Mouse (Mus musculus): ENCODE measurements around the gene Med28. TPM values are rescaled to one million over a fixed set of nuclear protein-coding genes. Genes with fewer than 3 reads are reported as not detected.

The Med28 gene
- polyA plus RNA-seq, 1 experiment from 2014 or later, result 292 TPM

GRCm38 (mm10) chr5:45564054-45564453, 44.0 kb downstream of the Med28 start:
- ATAC-seq (ENCODE audit: low FRiP score), result no peak
- no peaks in the 10 kb centered on the region; the same call in 1 of the 2 replicates for H3K9me3 ChIP-seq (ENCODE audit: control insufficient read depth, low read length)
- no peaks in the 10 kb centered on the region for H3K4me1 ChIP-seq (replicated peaks; ENCODE audit: control insufficient read depth, insufficient read depth, low read length)
- no peaks in the 10 kb centered on the region for H3K36me3 ChIP-seq (ENCODE audit: control insufficient read depth, insufficient read depth, low read length)
- WGBS, result 64% methylated on average over 6 of the region's 6 CpGs
- no peaks in the 10 kb centered on the region for H3K27me3 ChIP-seq (ENCODE audit: control insufficient read depth, insufficient read depth, low read length)
- H3K9ac ChIP-seq (ENCODE audit: low read depth, low read length), result no peak overlapping the region
- H3K4me3 ChIP-seq (ENCODE audit: low read depth, low read length), result no peak overlapping the region
- H3K4me2 ChIP-seq (replicated peaks; ENCODE audit: low read depth, low read length), result no peak overlapping the region
- no peak overlapping the region for H3K27ac ChIP-seq (ENCODE audit: low read depth, low read length)
- DNase-seq (ENCODE audit: low spot score), result no peak

GRCm38 (mm10) chr5:45565829-45566228, 45.8 kb downstream of the Med28 start:
- Histone ChIP-seq H3K36me3 (ENCODE audit: control insufficient read depth, insufficient read depth, low read length) (no peaks in the 10 kb centered on the region), H3K27ac (ENCODE audit: low read depth, low read length) (no peak overlapping the region), H3K27me3 (ENCODE audit: control insufficient read depth, insufficient read depth, low read length) (no peaks in the 10 kb centered on the region), H3K4me3 (ENCODE audit: low read depth, low read length) (no peak overlapping the region), H3K9me3 (ENCODE audit: control insufficient read depth, low read length) (no peaks in the 10 kb centered on the region; the same call in 1 of the 2 replicates), H3K4me2 (replicated peaks; ENCODE audit: low read depth, low read length) (no peak overlapping the region), H3K9ac (ENCODE audit: low read depth, low read length) (no peak overlapping the region), H3K4me1 (replicated peaks; ENCODE audit: control insufficient read depth, insufficient read depth, low read length) (no peaks in the 10 kb centered on the region)
- no peak for DNase-seq (ENCODE audit: low spot score)
- ATAC-seq (ENCODE audit: low FRiP score), result no peak
- WGBS, result 85% methylated on average over 1 of the region's 1 CpGs

DNA sequence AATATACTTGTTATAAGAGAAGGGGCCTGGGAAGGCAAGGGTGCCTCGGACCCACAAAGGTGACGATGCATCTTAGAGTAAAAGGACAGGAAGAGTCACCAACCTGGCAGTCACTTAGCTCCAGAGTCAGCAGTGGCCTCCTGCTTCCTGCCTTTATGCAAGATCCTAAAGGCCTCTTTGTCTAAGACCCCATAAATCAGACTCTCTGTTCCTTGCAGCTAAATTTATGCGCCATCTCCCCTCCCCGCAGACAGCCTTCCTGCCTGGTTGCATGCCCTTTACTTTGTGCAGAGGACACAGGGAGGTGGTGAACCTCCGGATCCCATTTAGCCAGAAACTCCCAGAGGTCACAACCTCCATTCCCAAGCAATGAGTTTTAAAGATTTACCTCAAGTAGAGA, 52.8 kb downstream of the Med28 start:
- no peak overlapping the region for H3K9ac ChIP-seq (ENCODE audit: low read depth, low read length)
- no peak overlapping the region for H3K4me3 ChIP-seq (ENCODE audit: low read depth, low read length)
- DNase-seq (ENCODE audit: low spot score) (peak; percentile 4), ATAC-seq (ENCODE audit: low FRiP score) (peak; percentile 68)
- 35% methylated on average over 5 of the region's 5 CpGs for WGBS
- H3K4me2 ChIP-seq (replicated peaks; ENCODE audit: low read depth, low read length), result no peak overlapping the region
- no peaks in the 10 kb centered on the region for H3K36me3 ChIP-seq (ENCODE audit: control insufficient read depth, insufficient read depth, low read length)
- H3K27me3 ChIP-seq (ENCODE audit: control insufficient read depth, insufficient read depth, low read length), result no peaks in the 10 kb centered on the region
- H3K4me1 ChIP-seq (replicated peaks; ENCODE audit: control insufficient read depth, insufficient read depth, low read length), result no peaks in the 10 kb centered on the region
- no peak overlapping the region for H3K27ac ChIP-seq (ENCODE audit: low read depth, low read length)
- no peaks in the 10 kb centered on the region for H3K9me3 ChIP-seq (ENCODE audit: control insufficient read depth, low read length)

DNA sequence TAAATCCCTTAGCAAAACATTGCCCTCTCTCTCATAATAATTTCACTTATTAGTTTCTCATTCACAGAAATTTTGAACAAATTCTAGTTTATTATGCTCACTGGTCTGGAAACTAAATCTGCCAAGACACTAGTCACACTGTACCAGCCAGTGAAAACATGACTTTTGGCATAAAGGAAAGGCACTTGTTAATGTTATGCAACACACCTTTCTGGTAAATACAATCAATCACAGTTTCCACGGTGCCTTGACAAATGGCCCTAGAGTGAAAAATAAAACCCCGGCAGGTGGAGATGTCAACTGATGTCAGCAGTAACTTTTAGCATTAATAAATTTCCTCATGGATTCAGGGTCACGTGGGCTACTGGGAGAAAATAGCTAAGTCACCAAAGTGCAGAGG, 56.7 kb downstream of the Med28 start:
- 71% methylated on average over 3 of the region's 3 CpGs for WGBS
- ATAC-seq (ENCODE audit: low FRiP score) (no peak), DNase-seq (ENCODE audit: low spot score) (no peak)
- H3K9ac ChIP-seq (ENCODE audit: low read depth, low read length), result no peak overlapping the region
- no peak overlapping the region for H3K27ac ChIP-seq (ENCODE audit: low read depth, low read length)
- H3K4me3 ChIP-seq (ENCODE audit: low read depth, low read length), result no peak overlapping the region
- no peaks in the 10 kb centered on the region for H3K9me3 ChIP-seq (ENCODE audit: control insufficient read depth, low read length)
- H3K4me1 ChIP-seq (replicated peaks; ENCODE audit: control insufficient read depth, insufficient read depth, low read length), result no peaks in the 10 kb centered on the region
- H3K36me3 ChIP-seq (ENCODE audit: control insufficient read depth, insufficient read depth, low read length), result no peaks in the 10 kb centered on the region
- H3K4me2 ChIP-seq (replicated peaks; ENCODE audit: low read depth, low read length), result no peak overlapping the region
- no peaks in the 10 kb centered on the region for H3K27me3 ChIP-seq (ENCODE audit: control insufficient read depth, insufficient read depth, low read length)

GRCm38 (mm10) chr5:45577376-45577775, 57.3 kb downstream of the Med28 start:
- Histone ChIP-seq H3K4me1 (replicated peaks; ENCODE audit: control insufficient read depth, insufficient read depth, low read length) (no peaks in the 10 kb centered on the region), H3K9me3 (ENCODE audit: control insufficient read depth, low read length) (no peaks in the 10 kb centered on the region), H3K9ac (ENCODE audit: low read depth, low read length) (no peak overlapping the region), H3K27ac (ENCODE audit: low read depth, low read length) (no peak overlapping the region), H3K27me3 (ENCODE audit: control insufficient read depth, insufficient read depth, low read length) (no peaks in the 10 kb centered on the region), H3K4me2 (replicated peaks; ENCODE audit: low read depth, low read length) (no peak overlapping the region), H3K4me3 (ENCODE audit: low read depth, low read length) (no peak overlapping the region), H3K36me3 (ENCODE audit: control insufficient read depth, insufficient read depth, low read length) (no peaks in the 10 kb centered on the region)
- ATAC-seq (ENCODE audit: low FRiP score) (no peak), DNase-seq (ENCODE audit: low spot score) (no peak)
- WGBS, result 87% methylated on average over 1 of the region's 1 CpGs

Other genes with a start within 250 kb of the Med28 start
- gene Qdpr, start 70.0 kb upstream of the Med28 start, polyA plus RNA-seq (2014; fragmentation: Nextera tagmentation; extraction: Ambion mirVana), result 108 and 109 TPM in 2 replicates
- gene Clrn2, start 66.5 kb upstream of the Med28 start, polyA plus RNA-seq (2014; fragmentation: Nextera tagmentation; extraction: Ambion mirVana), result not detected in 2 replicates
- gene Lap3, start 26.9 kb upstream of the Med28 start, polyA plus RNA-seq (2014; fragmentation: Nextera tagmentation; extraction: Ambion mirVana), result 75.0 and 75.7 TPM in 2 replicates
- 0.81 and 0.91 TPM in 2 replicates for gene Fam184b, start 119.4 kb downstream of the Med28 start, polyA plus RNA-seq (2014; fragmentation: Nextera tagmentation; extraction: Ambion mirVana)
- 63.9 and 75.4 TPM in 2 replicates for gene Ncapg, start 149.7 kb downstream of the Med28 start, polyA plus RNA-seq (2014; fragmentation: Nextera tagmentation; extraction: Ambion mirVana)

Measured in hindbrain, embryonic 11.5 days (tissue).